Mouse (Mus musculus): Measurements from ENCODE around the gene Dusp15.

The Dusp15 gene

DNA sequence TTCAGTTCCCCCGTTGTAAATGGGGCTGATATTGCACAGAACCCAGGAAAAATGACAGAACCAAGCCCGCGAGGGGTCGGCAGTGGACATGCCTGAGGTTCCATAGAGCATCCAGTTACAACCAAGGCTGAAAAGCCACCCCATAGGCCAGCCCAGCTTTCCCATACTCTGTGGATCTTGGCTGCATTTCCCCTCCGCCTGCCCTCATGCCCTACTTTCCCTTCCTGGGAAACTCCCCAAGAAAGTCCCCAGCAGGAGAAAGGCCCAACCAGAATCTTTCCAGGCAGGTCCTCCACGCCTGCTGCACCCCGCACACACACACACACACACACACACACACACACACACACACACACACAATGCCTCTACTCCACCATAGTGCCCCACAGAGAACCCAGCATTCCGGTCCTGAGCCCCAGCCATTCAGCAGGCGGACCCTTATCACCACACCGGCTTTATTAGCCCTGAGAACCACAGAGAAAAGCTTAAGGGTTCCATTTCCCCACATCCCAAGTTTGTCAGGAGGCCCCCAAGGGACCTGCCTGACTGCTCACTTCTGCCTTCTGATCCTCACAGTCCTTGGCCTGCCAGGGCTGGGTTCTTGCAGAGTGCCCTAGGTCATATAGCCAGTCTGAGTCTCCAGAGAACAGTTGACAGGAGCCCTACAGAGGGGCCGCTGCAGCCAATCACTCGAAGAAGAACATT is 19.9 kb downstream of the Dusp15 start:
- in situ Hi-C loops (cut with MseI, MboI), result no loop called here

DNA sequence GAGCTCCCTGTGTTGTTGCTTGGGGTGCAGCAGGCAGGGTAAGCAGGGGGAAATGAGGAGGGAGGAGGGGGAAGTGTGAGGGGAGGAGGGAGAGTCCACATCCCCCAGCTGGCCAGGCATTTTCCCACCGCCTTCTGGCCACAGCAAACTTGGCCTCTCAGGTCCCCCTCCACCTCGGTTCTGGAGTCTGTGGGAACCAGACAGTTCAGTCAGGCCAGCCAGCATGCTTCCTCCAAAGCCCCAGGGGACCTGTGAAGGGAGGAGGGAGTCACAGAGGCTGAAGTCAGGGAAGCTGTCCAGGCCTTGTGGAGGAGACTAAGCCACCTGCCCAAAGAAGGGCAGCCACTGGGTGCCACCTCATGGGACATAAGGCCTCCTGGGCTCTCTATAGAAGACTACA is 21.2 kb downstream of the Dusp15 start:
- in situ Hi-C loops (cut with MseI, MboI), result no loop called here

DNA sequence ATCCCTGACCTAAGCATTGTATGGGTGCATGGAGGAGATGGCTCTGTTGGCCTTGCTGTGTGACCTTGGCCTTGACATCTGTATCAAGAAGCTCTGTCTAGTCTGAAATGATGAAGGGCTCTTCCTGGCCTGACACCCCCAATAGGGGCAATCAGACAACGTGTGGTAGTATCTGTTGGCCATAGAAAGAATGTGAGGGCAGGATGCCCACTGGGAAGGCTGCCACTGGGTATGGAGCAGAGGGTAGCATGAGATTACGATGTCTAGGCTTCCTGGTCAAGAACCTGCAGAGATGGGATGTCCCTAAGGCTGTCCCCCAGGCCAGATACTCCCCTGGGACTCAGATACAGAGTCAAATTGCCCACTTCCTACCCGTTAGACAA is 22.5 kb downstream of the Dusp15 start:
- in situ Hi-C loops (cut with MseI, MboI), result no loop called here

DNA sequence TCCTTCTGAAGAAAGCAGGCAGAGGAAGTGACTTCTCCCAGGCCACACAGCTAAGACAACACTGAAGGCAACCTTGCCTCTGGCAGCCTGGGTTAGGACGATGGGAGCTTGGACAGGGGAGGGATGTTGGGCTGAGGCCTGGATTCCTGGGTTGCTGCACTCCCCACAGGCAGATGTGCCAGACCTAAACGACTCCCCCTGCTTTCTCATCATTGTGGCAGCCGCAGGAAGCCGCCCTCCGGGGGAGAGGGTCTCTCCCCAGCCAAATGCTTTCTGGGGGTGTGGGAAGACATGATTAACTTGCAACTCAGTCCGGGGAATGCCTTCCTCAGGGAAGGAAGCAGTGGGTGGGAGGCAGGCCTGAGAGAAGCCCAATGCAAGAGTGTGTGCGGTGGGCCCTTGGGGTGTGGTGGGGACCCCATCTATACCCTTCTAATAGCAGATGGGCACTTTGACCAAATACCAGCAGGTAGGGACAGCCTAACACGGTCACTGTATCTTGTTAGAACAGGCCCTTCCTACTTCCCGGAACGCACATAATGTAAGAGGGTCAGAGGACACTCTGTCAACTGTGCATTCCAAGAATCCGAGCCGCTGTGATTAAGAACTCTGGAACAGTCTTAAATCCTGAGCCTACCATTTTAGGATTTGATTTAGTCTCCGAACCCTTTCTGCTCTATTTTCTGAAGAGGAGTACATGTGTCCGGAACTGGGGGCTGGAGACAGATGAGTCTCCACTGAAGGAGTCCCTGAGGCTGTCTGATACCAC is 23.1 kb downstream of the Dusp15 start:
- in situ Hi-C loops (cut with MseI, MboI), result no loop called here

DNA sequence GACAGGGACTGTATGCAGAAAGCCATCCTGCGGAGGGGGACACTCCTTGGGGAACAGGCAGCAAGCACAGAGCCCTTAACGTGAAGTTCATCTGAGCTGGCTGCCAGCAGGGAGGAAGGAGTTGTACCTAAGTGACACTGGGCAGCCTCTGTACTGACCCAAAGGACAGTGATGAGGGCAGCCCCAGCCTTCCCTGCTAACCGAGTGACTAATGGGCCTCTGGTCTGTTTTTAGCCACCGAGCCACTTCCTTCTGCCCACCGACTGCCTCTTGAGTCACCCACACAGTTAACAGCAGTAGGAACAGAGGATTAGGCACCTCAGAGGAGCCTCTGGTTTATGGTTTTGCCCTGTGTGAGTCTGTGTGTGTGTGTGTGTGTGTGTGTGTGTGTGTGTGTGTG is 24.1 kb downstream of the Dusp15 start:
- in situ Hi-C loops (cut with MseI, MboI), result no loop called here

DNA sequence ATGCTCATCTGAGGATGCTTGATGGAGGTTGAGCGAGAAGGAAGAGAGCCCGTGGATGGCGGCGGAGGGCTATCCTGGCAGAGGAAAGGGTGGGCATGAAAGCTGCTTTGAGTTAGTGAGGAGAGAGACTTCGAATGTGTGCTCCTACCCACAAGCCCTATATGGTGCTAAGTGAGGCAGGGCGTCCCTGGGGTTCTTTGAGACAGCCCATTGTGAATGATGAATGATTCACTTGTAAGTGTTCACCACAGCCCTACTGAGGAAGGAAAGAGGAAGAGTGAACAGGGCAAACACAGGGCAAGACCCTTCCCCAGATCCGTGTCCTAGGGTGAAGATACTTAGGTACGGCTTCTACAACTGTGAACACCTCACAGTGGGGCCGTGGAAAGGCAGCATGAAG is 24.6 kb downstream of the Dusp15 start:
- in situ Hi-C loops (cut with MseI, MboI), result no loop called here

DNA sequence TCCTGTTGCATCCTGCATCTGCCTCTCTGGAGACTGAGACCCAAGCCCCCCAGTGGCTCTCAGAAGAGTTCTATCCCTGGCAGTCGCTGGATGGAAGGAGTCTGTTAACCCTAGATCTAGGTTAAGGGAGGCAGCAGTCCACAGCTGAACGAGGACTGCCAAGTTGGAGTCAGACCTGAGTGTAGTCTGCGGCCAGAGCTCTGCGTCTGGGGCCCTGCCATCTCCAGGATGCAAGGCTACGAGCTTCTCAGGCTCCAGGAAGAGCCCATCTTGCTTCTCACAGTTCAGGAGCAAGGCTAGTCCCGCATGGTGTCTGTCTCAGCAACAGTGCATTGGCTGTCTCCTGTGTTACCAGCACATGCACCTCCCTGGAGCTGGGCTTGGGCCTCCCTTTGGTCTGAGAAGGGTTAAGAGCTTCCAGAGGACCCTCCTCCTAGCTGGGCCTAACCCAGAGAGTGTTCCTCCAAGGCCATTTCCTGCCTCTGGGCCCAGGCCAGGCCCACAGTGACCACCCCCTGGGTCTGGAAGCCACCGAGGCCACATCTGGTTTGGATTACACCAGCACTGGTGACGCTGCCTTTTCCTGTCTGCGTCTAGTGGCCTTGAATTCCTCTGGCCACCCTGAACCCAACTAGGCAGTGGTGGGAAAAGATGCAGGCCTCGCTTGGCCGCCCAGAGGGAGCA is 26.2 kb downstream of the Dusp15 start:
- in situ Hi-C loops (cut with MseI, MboI), result no loop called here

DNA sequence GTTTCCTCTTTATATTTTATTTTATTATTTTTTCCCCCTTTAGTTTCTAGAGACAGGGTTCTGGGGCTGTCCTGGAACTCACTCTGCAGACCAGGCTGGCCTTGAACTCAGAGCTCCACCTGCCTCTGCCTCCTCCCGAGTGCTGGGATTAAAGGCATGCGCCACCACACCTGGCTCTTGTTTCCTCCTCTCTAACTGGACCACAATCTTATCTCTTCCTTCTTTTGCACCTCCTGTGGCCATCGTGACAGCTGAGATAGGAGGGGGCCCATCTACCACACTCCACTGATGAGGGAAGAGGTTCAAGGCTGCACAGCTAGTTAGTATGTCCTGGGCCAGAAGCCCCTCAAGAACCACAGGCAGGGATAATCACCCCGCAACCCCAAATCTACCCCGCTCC is 27.0 kb downstream of the Dusp15 start:
- in situ Hi-C loops (cut with MseI, MboI), result no loop called here

DNA sequence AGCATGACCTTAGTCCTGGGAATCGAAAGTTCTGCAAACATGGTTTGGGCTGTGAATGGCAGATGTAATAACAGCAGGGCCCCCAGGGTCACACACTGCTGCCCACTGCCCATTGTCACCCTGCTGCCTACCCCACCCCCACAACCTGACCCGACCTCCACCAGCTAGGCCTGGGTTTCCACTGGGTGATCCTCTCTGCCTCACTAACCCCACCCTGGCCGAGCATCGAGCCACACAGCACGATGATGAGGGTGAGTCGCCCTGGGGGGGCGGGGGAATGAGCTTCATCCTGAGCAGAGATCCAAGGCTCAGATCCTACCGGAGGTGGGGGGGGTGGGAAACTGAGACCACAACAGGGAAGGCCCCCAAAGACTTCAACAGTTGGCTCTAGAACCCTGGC is 27.4 kb downstream of the Dusp15 start:
- in situ Hi-C loops (cut with MseI, MboI), result no loop called here

DNA sequence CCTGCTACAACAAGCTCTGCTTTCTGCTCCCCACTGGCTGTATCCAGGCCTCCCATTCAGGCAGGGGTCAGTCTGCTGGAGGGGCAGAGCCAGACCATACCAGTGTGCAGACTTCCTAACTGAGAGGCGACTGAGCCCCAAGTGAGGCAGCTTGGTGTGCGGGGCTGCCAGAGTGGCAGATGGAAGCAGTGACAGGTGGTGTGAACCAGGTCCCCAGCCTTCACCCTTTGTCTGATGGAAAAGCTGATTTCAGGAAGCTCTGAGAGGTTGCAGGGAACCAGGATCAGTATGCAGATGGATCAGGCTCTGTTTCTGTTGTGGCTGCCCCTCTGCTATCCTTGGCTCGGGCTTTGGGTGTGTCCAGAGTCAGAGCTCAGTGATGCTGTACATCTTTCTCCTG is 27.9 kb downstream of the Dusp15 start:
- in situ Hi-C loops (cut with MseI, MboI), result no loop called here

DNA sequence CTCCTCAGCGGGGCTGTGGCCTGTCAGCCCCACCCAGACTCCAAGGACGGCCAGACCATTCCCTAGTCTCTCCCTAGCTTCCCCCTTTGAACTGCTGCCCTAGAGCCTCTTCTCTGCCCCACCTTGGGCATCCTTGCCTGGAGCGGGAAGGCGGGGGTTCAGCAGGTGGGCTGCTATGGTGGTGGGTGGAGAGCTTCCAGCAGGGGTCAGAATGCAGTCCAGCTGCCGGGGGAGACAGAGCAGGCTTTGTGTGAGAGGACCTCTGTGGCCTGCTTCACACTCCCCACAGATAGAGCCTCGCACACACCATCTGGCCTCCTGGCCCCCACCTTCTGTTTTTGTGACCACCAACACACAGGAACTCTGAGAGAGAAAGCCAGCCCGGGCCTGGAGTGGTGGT is 29.1 kb downstream of the Dusp15 start:
- in situ Hi-C loops (cut with MseI, MboI), result no loop called here

DNA sequence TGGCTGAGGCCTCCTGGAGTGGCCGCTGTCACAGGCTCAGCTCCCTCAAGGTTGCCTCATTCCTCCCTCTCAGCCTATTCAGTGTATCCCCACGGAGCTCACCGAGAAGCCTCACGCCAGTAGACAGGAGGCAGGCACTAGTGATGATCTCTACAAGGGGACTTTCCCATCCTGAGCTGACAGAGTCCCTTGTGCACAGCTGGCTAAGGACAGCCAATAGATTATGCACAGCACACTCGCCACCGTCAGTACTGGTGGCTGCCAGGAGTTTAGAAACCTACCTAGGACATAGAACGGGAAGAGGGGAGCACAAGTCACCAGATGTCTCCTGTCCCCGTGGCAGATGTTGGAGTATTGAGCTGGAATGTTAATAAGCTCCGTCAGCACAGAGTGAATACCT is 33.8 kb downstream of the Dusp15 start:
- in situ Hi-C loops (cut with MseI, MboI), result loop anchor here in 1 of 2 experiments (10.0 kb wide), 1 partner anchor 227 kb away; no protein-coding TSS in a partner anchor

DNA sequence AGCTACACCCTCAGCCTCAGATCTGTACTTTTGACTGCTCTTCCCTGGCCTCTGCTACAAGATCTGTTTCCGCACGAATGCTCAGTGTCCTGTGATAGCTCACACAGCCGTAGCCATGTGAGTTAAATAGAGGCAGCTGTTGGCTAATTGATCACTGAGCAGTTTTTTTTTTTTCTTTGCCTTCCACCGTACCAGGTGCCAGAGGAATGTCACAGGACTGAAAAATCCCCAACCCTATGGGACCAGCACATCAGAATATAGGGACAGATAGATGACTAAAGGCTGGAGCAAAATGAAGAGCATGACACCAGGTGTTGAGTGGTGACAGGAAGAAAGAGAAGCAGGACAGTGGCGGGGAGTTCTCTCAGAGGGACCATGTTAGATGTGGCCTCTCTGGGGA is 35.4 kb downstream of the Dusp15 start:
- in situ Hi-C loops (cut with MseI, MboI), result loop anchor here in 1 of 2 experiments (10.0 kb wide), 1 partner anchor 229 kb away; no protein-coding TSS in a partner anchor

DNA sequence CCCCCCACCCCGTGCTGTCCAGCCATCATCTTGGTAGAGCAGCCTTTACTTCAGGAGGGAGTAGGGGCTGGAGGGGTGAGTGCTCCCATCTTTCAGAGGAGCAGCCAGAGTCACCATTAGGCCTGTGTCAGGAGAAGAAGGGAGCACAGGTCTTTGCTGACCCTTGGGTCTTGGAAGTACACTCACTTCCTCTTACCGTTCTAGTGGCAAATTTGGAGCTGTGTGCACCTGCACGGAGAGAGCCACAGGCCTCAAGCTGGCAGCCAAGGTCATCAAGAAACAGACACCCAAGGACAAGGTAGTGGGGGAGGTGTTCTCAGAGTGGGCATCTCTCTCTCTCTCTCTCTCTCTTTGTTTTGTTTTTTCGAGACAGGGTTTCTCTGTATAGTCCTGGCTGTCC is 36.0 kb downstream of the Dusp15 start:
- in situ Hi-C loops (cut with MseI, MboI), result loop anchor here in 1 of 2 experiments (10.0 kb wide), 1 partner anchor 229 kb away; no protein-coding TSS in a partner anchor

DNA sequence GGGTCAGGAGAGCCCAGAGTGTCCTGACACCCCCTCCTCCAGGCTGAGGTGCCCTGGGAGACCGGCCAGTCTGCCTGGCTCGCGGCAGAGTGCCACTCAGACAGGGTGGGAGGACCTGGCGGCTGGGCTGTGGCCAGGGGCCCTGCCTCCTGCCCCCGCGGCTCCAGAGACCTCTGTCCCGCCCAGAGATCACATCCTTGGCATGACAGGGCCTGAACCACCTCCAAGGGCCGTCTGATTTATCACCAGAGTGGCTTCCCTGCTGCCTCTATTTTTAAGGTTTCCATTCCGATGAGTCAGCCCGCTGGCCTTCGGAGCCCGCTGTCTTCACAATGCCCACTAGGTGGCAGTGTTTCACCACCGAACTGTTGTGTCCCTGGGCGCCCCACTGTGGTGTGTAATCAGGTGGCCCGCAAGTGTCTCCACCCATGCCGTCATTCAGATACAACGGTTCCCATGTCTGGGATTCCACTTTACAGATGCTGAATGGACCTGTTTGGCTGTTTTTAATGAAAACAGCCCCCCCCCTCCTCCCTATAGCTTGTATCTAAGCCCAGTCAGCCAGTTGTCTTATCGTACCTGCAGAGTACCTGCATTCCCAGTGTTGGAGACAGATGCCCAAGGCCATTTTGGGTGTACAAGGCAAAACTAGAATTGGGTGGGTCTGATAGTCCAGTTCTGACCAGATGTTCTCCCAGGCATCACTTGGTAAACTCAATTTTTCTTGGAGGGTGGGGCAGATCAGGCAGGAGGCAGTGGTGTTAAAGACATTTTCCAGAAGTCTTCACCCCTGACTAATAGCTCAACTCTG is 37.0 kb downstream of the Dusp15 start:
- in situ Hi-C loops (cut with MseI, MboI), result loop anchor here in 1 of 2 experiments (10.0 kb wide), 1 partner anchor 230 kb away; no protein-coding TSS in a partner anchor

DNA sequence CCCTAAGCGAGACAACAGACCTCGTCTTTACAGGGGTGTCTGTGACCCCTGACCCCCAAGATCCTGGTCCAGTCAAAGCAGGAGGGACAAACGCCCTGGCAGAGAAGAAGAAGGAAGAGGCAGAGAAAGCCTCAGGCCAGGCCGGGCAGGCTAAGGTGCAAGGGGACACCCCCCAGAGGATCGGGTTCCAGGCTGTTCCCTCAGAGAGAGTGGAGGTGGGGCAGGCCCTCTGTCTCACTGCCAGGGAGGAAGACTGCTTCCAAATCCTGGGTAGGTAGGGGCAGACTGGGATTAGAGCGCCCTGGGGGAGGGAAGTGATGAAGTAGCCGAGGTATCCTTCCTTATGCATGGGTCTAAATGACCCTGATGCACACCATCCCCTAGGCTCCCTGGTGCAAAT is 38.0 kb downstream of the Dusp15 start:
- in situ Hi-C loops (cut with MseI, MboI), result loop anchor here in 1 of 2 experiments (10.0 kb wide), 1 partner anchor 231 kb away; no protein-coding TSS in a partner anchor

DNA sequence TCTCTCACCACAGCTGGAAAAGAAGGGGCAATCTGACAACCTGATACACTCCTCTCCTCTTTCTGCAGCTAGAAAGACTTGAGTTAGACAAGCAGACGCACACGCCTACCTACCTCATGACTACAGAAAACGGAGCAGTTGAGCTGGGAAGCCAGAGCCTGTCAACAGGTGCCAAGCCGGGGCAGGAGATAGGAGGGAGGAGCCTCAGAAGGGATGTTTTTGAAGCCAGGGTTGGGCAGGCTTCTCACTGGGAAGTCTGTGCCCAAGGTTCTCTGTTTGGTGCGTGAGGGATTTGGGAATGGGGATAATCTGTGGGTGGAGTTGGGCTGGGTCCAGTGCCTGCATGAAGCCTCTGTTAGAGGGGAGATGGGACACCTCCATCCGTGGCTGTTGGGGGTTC is 40.1 kb downstream of the Dusp15 start:
- in situ Hi-C loops (cut with MseI, MboI), result loop anchor here in 1 of 2 experiments (10.0 kb wide), 1 partner anchor 233 kb away; no protein-coding TSS in a partner anchor

DNA sequence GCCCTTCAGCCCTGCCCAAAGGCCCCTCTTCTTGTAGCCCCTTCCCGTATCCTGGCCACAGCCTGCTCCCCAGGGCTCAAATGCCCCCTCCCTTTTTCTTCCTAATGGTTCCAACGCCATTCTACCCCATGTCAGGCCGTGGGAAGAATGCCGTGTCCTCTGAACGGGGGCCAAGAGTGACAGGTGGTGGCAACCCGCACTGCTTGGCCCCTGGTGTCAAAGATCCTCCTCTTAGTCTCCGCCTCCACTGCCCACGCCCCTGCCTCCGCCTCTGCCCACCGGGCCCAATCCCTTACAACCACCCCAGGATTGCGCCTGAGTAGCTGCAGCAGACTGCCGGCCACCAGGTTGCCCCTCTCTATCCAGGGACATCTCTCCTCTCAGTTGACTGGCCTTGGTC is 40.5 kb downstream of the Dusp15 start, which contains the start of gene Mylk2:
Gene Mylk2 (plus strand): TSS at position 322 of the 400 bp plus-strand sequence.
- in situ Hi-C loops (cut with MseI, MboI), result loop anchor here in 1 of 2 experiments (10.0 kb wide), 1 partner anchor 234 kb away; no protein-coding TSS in a partner anchor

DNA sequence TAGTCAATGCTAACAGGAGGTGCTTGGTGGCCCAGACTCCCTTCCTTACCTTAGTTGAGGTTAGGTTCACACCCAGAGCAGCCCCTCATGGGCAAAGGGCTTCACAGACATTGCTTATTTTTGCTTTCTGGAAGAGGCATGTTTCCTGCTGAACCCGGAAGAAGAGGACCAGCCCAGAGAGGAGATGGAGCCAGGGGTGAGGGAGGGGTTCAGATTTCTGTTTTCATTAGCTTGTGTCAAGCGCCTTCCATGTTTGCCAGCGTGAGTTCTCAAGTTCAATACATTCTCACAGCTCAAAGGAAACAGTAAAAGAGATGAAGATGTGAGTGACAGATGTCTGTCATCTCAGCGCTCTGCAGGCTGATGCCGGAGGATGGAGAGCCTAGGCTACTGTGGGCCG is 41.6 kb downstream of the Dusp15 start:
- in situ Hi-C loops (cut with MseI, MboI), result loop anchor here in 1 of 2 experiments (10.0 kb wide), 1 partner anchor 235 kb away; no protein-coding TSS in a partner anchor

DNA sequence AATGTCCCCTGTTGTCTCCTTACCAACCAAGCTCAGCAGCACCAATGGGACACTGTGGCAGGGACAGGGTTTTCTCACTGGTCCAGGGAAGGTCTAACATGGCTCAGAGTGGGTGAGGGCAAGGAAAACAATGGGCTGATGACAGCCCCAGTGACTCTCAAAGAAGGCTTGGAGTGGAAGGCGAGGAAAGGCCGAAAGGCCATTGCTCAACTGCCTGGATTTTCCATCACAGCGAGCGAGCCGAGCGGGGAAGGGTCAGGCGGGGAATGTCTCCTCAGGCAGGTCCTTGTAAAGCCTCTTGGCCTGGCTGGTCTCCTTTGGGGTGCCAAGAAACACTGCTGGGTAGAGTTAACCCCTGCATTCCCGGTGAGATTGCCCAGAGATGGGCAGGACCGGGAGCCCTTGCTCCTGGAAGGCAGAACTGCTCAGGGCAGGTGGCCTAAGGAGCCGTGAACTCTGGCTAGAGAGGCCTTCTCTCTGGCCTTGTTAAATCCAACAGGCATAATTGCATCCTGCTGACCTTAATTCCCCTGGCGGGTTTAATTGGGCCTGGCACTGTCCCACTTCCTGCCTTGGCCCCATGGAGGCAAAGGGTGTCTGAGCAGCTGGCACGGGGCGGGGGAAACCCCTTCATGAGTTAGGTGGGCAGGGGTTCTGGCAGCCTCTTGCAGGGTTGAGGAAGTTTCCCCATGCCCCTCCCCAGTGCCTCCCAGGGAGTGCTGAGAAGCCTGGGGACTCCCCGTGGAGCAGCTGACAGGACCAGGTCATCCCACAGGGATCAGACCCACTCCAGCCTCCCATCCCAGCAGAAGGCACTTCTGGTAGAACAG is 44.2 kb downstream of the Dusp15 start:
- in situ Hi-C loops (cut with MseI, MboI), result no loop called here

Data from mouse trophoblast stem cell (cell line).